Mouse (Mus musculus): ENCODE measurements around the gene G2e3.

GRCm38 (mm10) chr12:51346121-51346520, 1.7 kb upstream of the G2e3 start:
- peak; percentile 7; the same call in 1 of the 2 replicates for TF ChIP-seq CTCF (IDR thresholded peaks at IDR 0.05)
- no peak for TF ChIP-seq EP300 (IDR thresholded peaks at IDR 0.05)
